Mouse (Mus musculus): ENCODE results near the gene Vti1a.

DNA sequence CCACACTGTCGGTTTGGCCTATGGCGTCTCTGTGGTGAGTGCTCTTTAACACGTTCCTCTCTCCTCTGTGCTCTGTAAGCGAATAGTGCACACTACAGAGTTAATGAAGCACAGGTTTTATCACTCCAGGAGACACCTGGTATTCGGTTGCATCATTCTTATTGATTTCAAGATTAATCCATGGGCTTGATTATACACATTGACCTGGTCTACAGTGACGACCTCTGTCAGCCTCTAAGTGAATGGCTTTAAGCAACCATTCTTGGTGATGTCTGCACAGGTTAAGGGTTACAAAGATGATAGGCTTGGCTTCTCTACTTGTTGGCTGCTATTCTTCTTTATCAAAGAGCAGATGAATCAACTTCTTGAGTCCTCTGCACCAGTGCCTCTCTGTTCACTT lies 234.1 kb downstream of the Vti1a start:
- TF ChIP-seq CTCF (conservative IDR thresholded peaks at IDR 0.05; ENCODE audit: low read length) (no peak), NANOG (IDR thresholded peaks at IDR 0.05; ENCODE audit: borderline replicate concordance, low read length) (no peak), POU5F1 (IDR thresholded peaks at IDR 0.05; ENCODE audit: borderline replicate concordance, low read length) (no peak)
